Mouse (Mus musculus) thymus, adult 2 months (tissue): ENCODE measurements at regions not wholly inside any gene's neighbourhood (a gene's known extent, or its start where the extent isn't known, plus 50 kb on each side); places are given as distances from the start of the nearest gene placed in this dataset.

Source experiments
- DNase-seq: peaks from one replicate; pipeline ENCODE4 v3.0.0; 2021
- H3K27ac ChIP-seq: fragments of 200-500 bp; 2 replicates; pipeline ENCODE4 v1.5.1; 2012; ENCODE audit warnings: low read length, control low read depth; ENCODE audit not compliant: control insufficient read depth, insufficient read depth
- H3K27me3 ChIP-seq: fragments of 200-500 bp; 2 replicates; pipeline ENCODE4 v1.6.1; 2012; ENCODE audit warnings: mild to moderate bottlenecking, low read length, moderate library complexity, mixed read lengths; ENCODE audit not compliant: control insufficient read depth, insufficient read depth
- H3K36me3 ChIP-seq: fragments of 200-500 bp; 2 replicates; pipeline ENCODE4 v1.6.1; 2012; ENCODE audit warnings: mild to moderate bottlenecking, low read length, moderate library complexity; ENCODE audit not compliant: control insufficient read depth, insufficient read depth
- H3K4me1 ChIP-seq: fragments of 200-500 bp; replicated peaks from 2 replicates; pipeline ENCODE4 v1.6.1; 2012; ENCODE audit warnings: low read length; ENCODE audit not compliant: control insufficient read depth, insufficient read depth
- H3K4me3 ChIP-seq: fragments of 200-500 bp; 2 replicates; pipeline ENCODE4 v1.5.1; 2012; ENCODE audit warnings: mild to moderate bottlenecking, low read length, control low read depth, moderate library complexity; ENCODE audit not compliant: control insufficient read depth, insufficient read depth
- CTCF ChIP-seq: fragments of 200-500 bp; IDR thresholded peaks from 2 replicates; pipeline ENCODE4 v1.5.1; 2012; ENCODE audit warnings: mild to moderate bottlenecking, control low read depth, low read length, moderate library complexity, borderline replicate concordance; ENCODE audit not compliant: control insufficient read depth, poor library complexity, insufficient read depth; ENCODE audit errors: extremely low read depth
- POLR2A ChIP-seq: fragments of 200-500 bp; IDR thresholded peaks from 2 replicates; pipeline ENCODE4 v1.6.1; 2012; ENCODE audit warnings: mild to moderate bottlenecking, low read length, control low read depth, moderate library complexity; ENCODE audit not compliant: control insufficient read depth, poor library complexity, insufficient read depth; ENCODE audit errors: extremely low read depth
- WGBS: fragments of 180-500 bp; shearing (Covaris S2); methylation state at CpG from one replicate; pipeline ENCODE4 v1.1.7; 2018; 5-methylcytosine and 5-hydroxymethylcytosine counted together

DNA sequence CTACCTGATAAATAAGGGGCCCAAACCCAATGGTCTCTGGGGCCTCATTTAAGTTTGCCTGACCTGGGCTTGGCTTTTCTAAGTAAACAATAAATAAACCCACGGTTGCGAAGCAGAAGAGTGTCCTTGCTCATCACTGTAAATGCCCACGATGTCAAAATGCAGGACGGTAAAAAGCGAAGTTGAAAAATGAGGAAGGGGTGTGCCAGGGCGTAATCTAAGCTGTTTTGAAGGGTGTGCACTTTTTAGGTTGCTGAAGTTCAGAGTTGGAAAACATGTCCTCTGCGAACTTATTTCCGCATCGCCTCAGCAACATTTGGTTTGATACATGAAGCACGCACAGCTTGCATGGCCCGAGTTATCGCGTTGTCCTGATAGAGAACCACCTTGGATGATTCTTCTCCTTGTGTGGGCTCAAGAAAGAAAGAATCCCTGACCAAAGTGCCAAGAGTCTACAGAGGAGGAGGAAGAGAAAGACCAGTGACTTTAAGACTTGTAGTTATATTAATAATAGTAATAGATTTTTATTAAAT is 119.0 kb upstream of the Zeb2 start:
- H3K27ac ChIP-seq = no peak overlapping the region
- WGBS = 94% methylated on average over 13 of the region's 13 CpGs
- no peak for DNase-seq

GRCm38 (mm10) chr2:45234148-45234547 is 117.0 kb upstream of the Zeb2 start:
- Histone ChIP-seq H3K4me3 (no peak overlapping the region), H3K27ac (no peak overlapping the region), H3K36me3 (no peaks in the 10 kb centered on the region), H3K27me3 (no peaks in the 10 kb centered on the region), H3K4me1 (no peaks in the 10 kb centered on the region)
- 100% methylated on average over 1 of the region's 1 CpGs for WGBS
- no peak for TF ChIP-seq POLR2A
- no peak for TF ChIP-seq CTCF
- no peak for DNase-seq

More for the DNA sequence above, 119.0 kb upstream of the Zeb2 start:
- Histone ChIP-seq H3K36me3 (no peaks in the 10 kb centered on the region), H3K27me3 (no peaks in the 10 kb centered on the region), H3K4me3 (no peak overlapping the region), H3K4me1 (no peaks in the 10 kb centered on the region)
- TF ChIP-seq CTCF (no peak), POLR2A (no peak)

DNA sequence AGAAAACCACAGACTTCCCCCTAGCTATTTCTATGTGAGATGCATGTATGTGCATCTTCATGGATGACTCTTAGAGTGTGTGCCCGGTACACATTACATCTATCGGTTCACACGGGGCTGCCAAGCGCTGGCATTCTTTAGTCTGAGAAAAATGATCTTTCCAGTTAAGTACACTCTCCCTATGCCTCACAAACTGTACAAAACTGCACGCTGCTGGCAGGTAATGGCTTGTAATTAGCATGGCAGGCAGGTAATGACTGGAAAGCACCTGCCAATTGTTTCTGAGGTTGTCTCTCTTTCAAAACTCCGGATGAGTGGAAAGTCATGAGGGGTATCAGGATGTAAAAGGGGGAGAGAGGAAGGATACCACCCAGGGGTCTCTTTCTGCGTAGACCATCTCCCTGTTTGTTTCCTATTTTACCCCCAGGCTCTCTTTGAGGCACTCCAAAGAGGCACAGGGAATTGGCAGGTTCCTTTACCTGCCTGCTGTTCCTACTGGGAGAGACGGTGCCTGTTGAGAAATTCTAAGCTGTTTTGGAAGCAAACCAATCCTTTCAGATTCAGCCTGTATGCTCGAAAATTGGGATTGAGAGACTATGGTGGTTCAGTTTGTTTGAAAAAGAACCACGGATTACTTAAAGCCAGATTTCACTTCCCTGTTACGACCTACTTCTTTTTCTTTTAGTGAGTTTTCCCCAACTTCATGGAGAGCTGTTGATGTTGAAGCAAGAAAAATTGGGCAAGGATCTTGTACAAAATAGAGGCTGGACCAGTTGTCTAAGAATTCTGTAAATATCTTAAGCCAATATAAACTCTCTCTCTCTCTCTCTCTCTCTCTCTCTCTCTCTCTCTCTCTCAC is 113.4 kb upstream of the Zeb2 start:
- TF ChIP-seq POLR2A (no peak), CTCF (no peak)
- no peak for DNase-seq
- Histone ChIP-seq H3K4me1 (no peaks in the 10 kb centered on the region), H3K4me3 (no peak overlapping the region), H3K36me3 (no peaks in the 10 kb centered on the region), H3K27ac (no peak overlapping the region), H3K27me3 (no peaks in the 10 kb centered on the region)
- 92% methylated on average over 11 of the region's 11 CpGs for WGBS

GRCm38 (mm10) chr2:45229501-45229900 is 112.3 kb upstream of the Zeb2 start:
- Histone ChIP-seq H3K27me3 (no peaks in the 10 kb centered on the region), H3K36me3 (no peaks in the 10 kb centered on the region), H3K4me3 (no peak overlapping the region), H3K27ac (no peak overlapping the region), H3K4me1 (no peaks in the 10 kb centered on the region)
- 95% methylated on average over 6 of the region's 6 CpGs for WGBS
- TF ChIP-seq POLR2A (no peak), CTCF (no peak)
- DNase-seq = no peak

GRCm38 (mm10) chr2:45227276-45227944 is 110.2 kb upstream of the Zeb2 start:
- H3K27ac ChIP-seq = no peak overlapping the region
- no peak overlapping the region for H3K4me3 ChIP-seq
- no peak for DNase-seq
- TF ChIP-seq POLR2A (no peak), CTCF (no peak)
- no peaks in the 10 kb centered on the region for H3K4me1 ChIP-seq
- no peaks in the 10 kb centered on the region for H3K36me3 ChIP-seq
- WGBS = 91% methylated on average over 14 of the region's 14 CpGs
- H3K27me3 ChIP-seq = no peaks in the 10 kb centered on the region

- no peak overlapping the region for H3K4me3 ChIP-seq
- TF ChIP-seq POLR2A (no peak), CTCF (no peak)
- WGBS = 87% methylated on average over 4 of the region's 4 CpGs
- H3K27me3 ChIP-seq = no peaks in the 10 kb centered on the region
- H3K36me3 ChIP-seq = no peaks in the 10 kb centered on the region
- H3K27ac ChIP-seq = no peak overlapping the region
- no peak for DNase-seq
- no peaks in the 10 kb centered on the region for H3K4me1 ChIP-seq
These were observed 108.8 kb upstream of the Zeb2 start for GRCm38 (mm10) chr2:45226045-45226370.
